Mouse (Mus musculus) embryonic facial prominence, embryonic 11.5 days (tissue): Measurements from ENCODE around the gene Cadps2. TPM values are rescaled to one million over a fixed set of nuclear protein-coding genes. Genes with fewer than 3 reads are reported as not detected.

Experiments used
- ATAC-seq: fragments of 200-750 bp; cut with Nextera tagmentation; replicated peaks from 2 replicates; pipeline ENCODE4 v1.8.0; 2017; ENCODE audit warnings: low read depth; ENCODE audit not compliant: insufficient number of reproducible peaks, low FRiP score, low TSS enrichment
- DNase-seq: peaks from one replicate; pipeline ENCODE4 v3.0.0-alpha.2; 2015; ENCODE audit warnings: low spot score
- H3K27ac ChIP-seq: fragments of 300-500 bp; sonication (generic); replicated peaks from 2 replicates; pipeline ENCODE4 v1.5.1; 2014; ENCODE audit warnings: mild to moderate bottlenecking, low read depth, low read length, control low read depth
- H3K27me3 ChIP-seq: fragments of 300-500 bp; sonication (generic); 2 replicates; pipeline ENCODE4 v1.6.1; 2014; ENCODE audit warnings: mild to moderate bottlenecking, low read length, moderate library complexity, mixed read lengths; ENCODE audit not compliant: control insufficient read depth, insufficient read depth
- H3K36me3 ChIP-seq: fragments of 300-500 bp; sonication (generic); replicated peaks from 2 replicates; pipeline ENCODE4 v1.6.1; 2014; ENCODE audit warnings: low read depth, mild to moderate bottlenecking, low read length, moderate library complexity, mixed read lengths; ENCODE audit not compliant: control insufficient read depth, insufficient read depth
- H3K4me1 ChIP-seq: fragments of 300-500 bp; sonication (generic); 2 replicates; pipeline ENCODE4 v1.6.1; 2014; ENCODE audit warnings: low read length, mixed read lengths; ENCODE audit not compliant: control insufficient read depth, insufficient read depth
- H3K4me2 ChIP-seq: fragments of 300-500 bp; sonication (generic); 2 replicates; pipeline ENCODE4 v1.6.1; 2014; ENCODE audit warnings: low read depth, mild to moderate bottlenecking, control low read depth, low read length, moderate library complexity
- H3K4me3 ChIP-seq: fragments of 300-500 bp; sonication (generic); 2 replicates; pipeline ENCODE4 v1.5.1; 2014; ENCODE audit warnings: low read depth, low read length, control low read depth
- H3K9ac ChIP-seq: fragments of 300-500 bp; sonication (generic); replicated peaks from 2 replicates; pipeline ENCODE4 v1.6.1; 2014; ENCODE audit warnings: mild to moderate bottlenecking, control low read depth, low read length
- H3K9me3 ChIP-seq: fragments of 300-500 bp; sonication (generic); replicated peaks from 2 replicates; pipeline ENCODE4 v1.6.1; 2016; ENCODE audit warnings: mild to moderate bottlenecking, low read length, inconsistent platforms, mixed read lengths; ENCODE audit not compliant: control insufficient read depth
- WGBS: fragments of 180-500 bp; shearing (Covaris S2); extraction: QIAGEN DNeasy Blood & Tissue Kit; methylation state at CpG from one replicate; pipeline ENCODE4 v1.1.7; 2014; 5-methylcytosine and 5-hydroxymethylcytosine counted together
- polyA plus RNA-seq: library from polyadenylated mRNA; unstranded; fragments of >200 nt; fragmentation: Nextera tagmentation; extraction: Ambion mirVana; gene quantifications from 2 replicates; pipeline ENCODE4 v1.2.1, GENCODE M21; 2014

The Cadps2 gene
- polyA plus RNA-seq, 1 experiment from 2014 or later = 2.8 TPM

DNA sequence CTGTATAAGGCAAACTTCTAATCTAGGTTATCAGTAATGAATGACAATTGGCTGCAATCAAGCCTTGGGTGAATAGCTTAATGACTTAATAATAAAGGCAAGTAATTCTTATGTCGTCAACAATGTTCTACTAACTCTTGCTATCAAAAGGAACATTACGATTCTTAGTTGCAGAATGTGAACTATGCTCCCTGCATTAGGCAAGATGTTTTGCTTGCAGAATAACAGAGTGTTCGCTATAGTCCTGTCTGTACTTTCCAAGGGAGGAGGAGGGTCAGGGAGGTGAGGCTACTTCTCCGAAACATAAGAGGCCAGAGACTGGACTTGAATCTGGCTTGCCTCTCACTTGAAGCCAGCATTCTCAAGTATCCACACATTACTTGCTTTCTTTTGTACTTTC lies 446.5 kb downstream of the Cadps2 start:
- WGBS = 83% methylated on average over 4 of the region's 4 CpGs
- no peak for ATAC-seq
- Histone ChIP-seq H3K4me2 (no peak overlapping the region), H3K27me3 (no peaks in the 10 kb centered on the region), H3K36me3 (no peaks in the 10 kb centered on the region), H3K4me3 (no peak overlapping the region), H3K9ac (no peak overlapping the region), H3K9me3 (no peaks in the 10 kb centered on the region), H3K4me1 (no peaks in the 10 kb centered on the region), H3K27ac (no peak overlapping the region)
- DNase-seq = no peak

- no peak overlapping the region for H3K4me2 ChIP-seq
- WGBS = 31% methylated on average over 5 of the region's 5 CpGs
- ATAC-seq (no peak), DNase-seq (no peak)
- H3K27ac ChIP-seq = no peak overlapping the region
- no peak overlapping the region for H3K4me3 ChIP-seq
- H3K36me3 ChIP-seq = no peaks in the 10 kb centered on the region
- no peak overlapping the region for H3K9ac ChIP-seq
- no peaks in the 10 kb centered on the region for H3K9me3 ChIP-seq
- H3K4me1 ChIP-seq = no peaks in the 10 kb centered on the region
- H3K27me3 ChIP-seq = no peaks in the 10 kb centered on the region
Observed at GRCm38 (mm10) chr6:23386711-23387110, 452.5 kb downstream of the Cadps2 start.

DNA sequence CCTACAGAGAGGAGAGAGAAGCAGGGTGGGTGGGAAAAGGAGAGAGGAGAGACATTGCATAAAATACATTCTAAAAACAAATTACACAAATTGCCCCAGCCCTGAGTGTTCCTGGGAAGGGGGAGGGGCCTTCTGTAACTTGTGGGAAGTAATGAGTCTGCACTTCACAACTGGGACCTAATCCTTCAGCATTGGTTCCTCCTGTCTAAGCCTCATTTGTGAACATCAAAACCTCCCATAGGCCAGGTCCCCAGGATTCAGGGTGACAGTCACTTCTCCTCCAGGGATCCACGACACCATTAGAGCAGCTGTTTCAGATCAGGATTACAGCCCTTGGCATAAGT lies 456.2 kb downstream of the Cadps2 start:
- Histone ChIP-seq H3K36me3 (no peaks in the 10 kb centered on the region), H3K9me3 (no peaks in the 10 kb centered on the region), H3K27me3 (no peaks in the 10 kb centered on the region), H3K4me3 (no peak overlapping the region), H3K27ac (no peak overlapping the region), H3K4me1 (no peaks in the 10 kb centered on the region), H3K4me2 (no peak overlapping the region), H3K9ac (no peak overlapping the region)
- ATAC-seq (peak; percentile 74; the same call in 1 of the 2 replicates), DNase-seq (peak; percentile 53)
- 18% methylated on average over 1 of the region's 1 CpGs for WGBS

GRCm38 (mm10) chr6:23382283-23383003 lies 456.8 kb downstream of the Cadps2 start:
- Histone ChIP-seq H3K9me3 (no peaks in the 10 kb centered on the region), H3K27ac (no peak overlapping the region), H3K27me3 (no peaks in the 10 kb centered on the region), H3K36me3 (no peaks in the 10 kb centered on the region), H3K9ac (no peak overlapping the region), H3K4me3 (no peak overlapping the region), H3K4me2 (no peak overlapping the region), H3K4me1 (no peaks in the 10 kb centered on the region)
- DNase-seq = peak; percentile 68
- 15% methylated on average over 12 of the region's 12 CpGs for WGBS
- peak; percentile 76 for ATAC-seq

GRCm38 (mm10) chr6:23376327-23376726 lies 462.9 kb downstream of the Cadps2 start:
- Histone ChIP-seq H3K9ac (no peak overlapping the region), H3K4me3 (no peak overlapping the region), H3K27me3 (no peaks in the 10 kb centered on the region), H3K4me2 (no peak overlapping the region), H3K9me3 (no peaks in the 10 kb centered on the region), H3K36me3 (no peaks in the 10 kb centered on the region), H3K27ac (no peak overlapping the region), H3K4me1 (no peaks in the 10 kb centered on the region)
- DNase-seq = no peak
- no peak for ATAC-seq
- WGBS = 95% methylated on average over 7 of the region's 7 CpGs

DNA sequence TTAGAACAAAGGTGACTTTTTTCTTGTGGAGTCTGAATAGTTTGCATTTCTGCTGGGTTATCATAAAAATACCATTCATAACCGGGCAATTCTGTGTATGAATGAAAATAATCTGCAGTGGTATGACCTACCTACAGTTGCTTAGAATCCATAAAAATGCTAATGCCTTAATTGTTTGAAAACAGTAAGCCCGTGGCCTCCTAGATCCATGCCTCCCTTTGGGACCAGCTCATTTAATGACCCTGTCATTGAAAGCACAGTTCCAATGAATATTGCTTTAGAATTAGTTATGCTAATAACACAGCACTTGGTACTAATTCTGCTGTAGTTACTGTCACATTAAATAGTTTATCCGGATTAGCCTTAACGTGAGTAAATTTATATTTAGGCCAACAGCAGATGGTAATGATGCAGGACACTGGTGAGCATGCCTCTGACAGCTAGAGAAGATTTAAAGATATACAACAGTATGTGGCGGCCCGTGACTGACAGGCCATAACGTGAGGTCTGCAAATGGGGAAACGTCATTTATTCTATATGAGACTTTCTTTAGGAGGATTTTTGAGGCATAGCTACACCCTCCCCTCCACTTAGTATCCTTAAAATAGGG lies 477.3 kb downstream of the Cadps2 start:
- DNase-seq (no peak), ATAC-seq (no peak)
- Histone ChIP-seq H3K4me3 (no peak overlapping the region), H3K9me3 (no peaks in the 10 kb centered on the region), H3K27ac (no peak overlapping the region), H3K4me1 (no peaks in the 10 kb centered on the region), H3K36me3 (no peaks in the 10 kb centered on the region), H3K27me3 (no peaks in the 10 kb centered on the region), H3K9ac (no peak overlapping the region), H3K4me2 (no peak overlapping the region)
- WGBS = 72% methylated on average over 8 of the region's 8 CpGs

GRCm38 (mm10) chr6:23360596-23360995 lies 478.6 kb downstream of the Cadps2 start:
- no peaks in the 10 kb centered on the region for H3K36me3 ChIP-seq
- DNase-seq = no peak
- no peak overlapping the region for H3K9ac ChIP-seq
- H3K9me3 ChIP-seq = no peaks in the 10 kb centered on the region
- 65% methylated on average over 2 of the region's 2 CpGs for WGBS
- H3K27ac ChIP-seq = no peak overlapping the region
- H3K4me1 ChIP-seq = no peaks in the 10 kb centered on the region
- H3K4me3 ChIP-seq = no peak overlapping the region
- H3K4me2 ChIP-seq = no peak overlapping the region
- no peaks in the 10 kb centered on the region for H3K27me3 ChIP-seq
- ATAC-seq = no peak

DNA sequence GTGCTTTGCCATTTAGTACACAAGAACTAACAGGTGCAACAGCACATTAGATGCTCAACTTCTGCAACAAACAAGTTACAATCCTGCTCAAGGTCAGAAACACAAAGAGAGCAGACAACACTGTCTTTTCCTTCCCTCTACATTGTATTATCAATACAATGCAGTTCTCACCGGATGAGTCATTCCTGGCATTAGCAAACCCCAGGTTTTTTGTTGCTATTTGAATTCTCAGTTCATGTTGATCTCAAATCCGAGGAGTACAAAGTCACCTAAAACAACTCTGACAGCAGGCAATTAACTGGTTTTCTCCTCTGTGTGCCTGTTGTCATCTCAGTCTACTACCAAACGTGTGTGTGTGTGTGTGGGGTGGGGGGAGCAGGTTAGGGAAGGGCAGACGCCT lies 483.1 kb downstream of the Cadps2 start:
- Histone ChIP-seq H3K9ac (no peak overlapping the region), H3K4me1 (no peaks in the 10 kb centered on the region), H3K4me2 (no peak overlapping the region), H3K27ac (no peak overlapping the region), H3K4me3 (no peak overlapping the region), H3K36me3 (no peaks in the 10 kb centered on the region), H3K9me3 (no peaks in the 10 kb centered on the region), H3K27me3 (no peaks in the 10 kb centered on the region)
- ATAC-seq (no peak), DNase-seq (no peak)
- 37% methylated on average over 4 of the region's 4 CpGs for WGBS
